Mouse (Mus musculus): ENCODE data around the gene Dop1b. TPM values are rescaled to one million over a fixed set of nuclear protein-coding genes. Genes with fewer than 3 reads are reported as not detected.
"Not testable (repeated sequence)": the region's sequence is repeated elsewhere in the genome, so short reads cannot be mapped to it uniquely, and the experiment has no call there.

Dop1b gene
- 11.7 and 12.7 TPM in 2 replicates for polyA plus RNA-seq (2014; fragmentation: Nextera tagmentation; extraction: Ambion mirVana)

GRCm38 (mm10) chr16:93711411-93712188 is at the start of gene Dop1b:
TSS of gene Dop1b (plus strand) at chr16:93711904.
- Histone ChIP-seq H3K27ac (ENCODE audit: low read depth, low read length) (peak within 1 kb of the TSS; percentile 44), H3K4me1 (ENCODE audit: control insufficient read depth, insufficient read depth, low read length) (peaks cover 8% of the 10 kb centered on the region; the same call in 1 of the 2 replicates), H3K9ac (ENCODE audit: low read length) (peak within 1 kb of the TSS; percentile 83), H3K4me2 (peak within 1 kb of the TSS; percentile 87), H3K9me3 (ENCODE audit: control insufficient read depth, low read length) (no peaks in the 10 kb centered on the region), H3K36me3 (ENCODE audit: control insufficient read depth, insufficient read depth, low read length) (no peaks in the 10 kb centered on the region), H3K27me3 (ENCODE audit: control insufficient read depth, insufficient read depth, low read length) (peaks cover 13% of the 10 kb centered on the region), H3K4me3 (ENCODE audit: low read depth, low read length) (peak within 1 kb of the TSS; percentile 71)
- ATAC-seq (ENCODE audit: low FRiP score) (peak; percentile 95), DNase-seq (ENCODE audit: low spot score, missing footprints) (peak; percentile 100)
- WGBS, result under 1% methylated on average over 72 of the region's 77 CpGs

DNA sequence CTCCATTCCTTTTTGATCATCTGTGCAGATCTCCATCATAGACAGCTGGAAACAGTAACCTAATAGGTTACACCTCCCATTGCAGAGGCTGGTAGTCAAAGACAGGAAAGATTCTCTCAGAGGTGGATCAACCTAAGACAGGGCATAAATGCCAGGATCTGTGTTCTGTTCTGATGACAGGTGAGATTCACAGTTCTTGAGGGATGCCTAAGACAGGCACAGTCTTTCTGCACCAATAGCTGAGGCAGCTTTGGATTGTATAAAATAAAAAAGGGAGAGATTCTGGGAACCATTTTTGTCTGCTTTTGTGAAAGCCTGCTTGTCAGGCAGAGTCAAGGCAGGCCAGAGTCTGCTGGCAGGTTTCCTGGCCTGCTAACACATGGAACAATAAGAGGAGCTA is 43.7 kb upstream of the Dop1b start:
- Histone ChIP-seq H3K4me3 (ENCODE audit: low read depth, low read length) (no peak overlapping the region), H3K27ac (ENCODE audit: low read depth, low read length) (no peak overlapping the region), H3K4me1 (ENCODE audit: control insufficient read depth, insufficient read depth, low read length) (no peaks in the 10 kb centered on the region), H3K9me3 (ENCODE audit: control insufficient read depth, low read length) (peaks cover 6% of the 10 kb centered on the region; the same call in 1 of the 2 replicates), H3K27me3 (ENCODE audit: control insufficient read depth, insufficient read depth, low read length) (no peaks in the 10 kb centered on the region), H3K36me3 (ENCODE audit: control insufficient read depth, insufficient read depth, low read length) (no peaks in the 10 kb centered on the region), H3K4me2 (no peak overlapping the region), H3K9ac (ENCODE audit: low read length) (no peak overlapping the region)
- ATAC-seq (ENCODE audit: low FRiP score) (no peak), DNase-seq (ENCODE audit: low spot score, missing footprints) (peak; percentile 59)

DNA sequence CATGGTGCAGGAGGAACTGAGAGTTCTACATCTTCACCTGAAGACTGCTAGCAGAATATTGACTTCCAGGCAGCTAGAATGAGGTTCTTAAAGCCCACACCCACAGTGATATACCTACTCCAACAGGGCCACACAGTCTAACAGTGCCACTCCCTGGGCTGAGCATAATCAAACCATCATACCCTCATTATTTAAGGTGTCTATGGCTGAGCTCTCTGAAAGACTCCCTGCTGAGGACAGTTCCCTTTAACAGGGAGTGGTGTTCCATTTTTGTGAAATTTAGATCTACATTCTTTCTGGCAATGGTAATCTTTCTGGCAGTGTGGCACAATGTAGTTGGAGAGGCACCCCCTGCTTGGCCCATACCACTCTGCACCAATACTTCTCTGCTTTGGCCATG is 42.2 kb upstream of the Dop1b start:
- H3K9me3 ChIP-seq (ENCODE audit: control insufficient read depth, low read length), result peaks cover 6% of the 10 kb centered on the region; the same call in 1 of the 2 replicates
- H3K27ac ChIP-seq (ENCODE audit: low read depth, low read length), result no peak overlapping the region
- H3K4me3 ChIP-seq (ENCODE audit: low read depth, low read length), result no peak overlapping the region
- H3K4me2 ChIP-seq, result no peak overlapping the region
- no peaks in the 10 kb centered on the region for H3K27me3 ChIP-seq (ENCODE audit: control insufficient read depth, insufficient read depth, low read length)
- no peak for ATAC-seq (ENCODE audit: low FRiP score)
- H3K36me3 ChIP-seq (ENCODE audit: control insufficient read depth, insufficient read depth, low read length), result no peaks in the 10 kb centered on the region
- no peaks in the 10 kb centered on the region for H3K4me1 ChIP-seq (ENCODE audit: control insufficient read depth, insufficient read depth, low read length)
- no peak overlapping the region for H3K9ac ChIP-seq (ENCODE audit: low read length)
- no peak for DNase-seq (ENCODE audit: low spot score, missing footprints)

GRCm38 (mm10) chr16:93670466-93670865 is 41.2 kb upstream of the Dop1b start:
- H3K36me3 ChIP-seq (ENCODE audit: control insufficient read depth, insufficient read depth, low read length); H3K9me3 ChIP-seq (ENCODE audit: control insufficient read depth, low read length); H3K4me2 ChIP-seq; H3K4me3 ChIP-seq (ENCODE audit: low read depth, low read length); H3K4me1 ChIP-seq (ENCODE audit: control insufficient read depth, insufficient read depth, low read length); ATAC-seq (ENCODE audit: low FRiP score); H3K27ac ChIP-seq (ENCODE audit: low read depth, low read length); H3K9ac ChIP-seq (ENCODE audit: low read length); DNase-seq (ENCODE audit: low spot score, missing footprints); H3K27me3 ChIP-seq (ENCODE audit: control insufficient read depth, insufficient read depth, low read length): not testable (repeated sequence)
- WGBS, result 42% methylated on average over 4 of the region's 4 CpGs

DNA sequence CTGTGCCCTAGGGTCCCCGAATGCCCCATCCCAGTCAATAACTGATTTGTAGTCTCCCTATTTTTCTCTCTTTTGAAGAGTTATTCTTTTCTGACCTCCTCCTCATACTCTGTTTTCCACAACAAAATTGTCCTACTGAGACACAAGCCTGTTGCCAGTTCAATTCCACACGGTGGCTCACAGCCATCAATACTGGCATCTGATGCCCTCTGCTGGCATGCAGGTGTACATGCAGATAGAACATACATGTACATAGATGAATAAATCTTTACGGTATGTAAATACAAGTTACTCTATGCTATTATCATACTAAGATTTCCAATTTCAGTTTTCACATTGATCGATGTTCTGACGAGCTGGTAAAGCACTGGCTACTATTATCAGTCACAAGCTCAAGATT is 40.6 kb upstream of the Dop1b start:
- Histone ChIP-seq H3K36me3 (ENCODE audit: control insufficient read depth, insufficient read depth, low read length) (no peaks in the 10 kb centered on the region), H3K4me3 (ENCODE audit: low read depth, low read length) (no peak overlapping the region), H3K9ac (ENCODE audit: low read length) (no peak overlapping the region), H3K27me3 (ENCODE audit: control insufficient read depth, insufficient read depth, low read length) (no peaks in the 10 kb centered on the region), H3K27ac (ENCODE audit: low read depth, low read length) (no peak overlapping the region), H3K4me1 (ENCODE audit: control insufficient read depth, insufficient read depth, low read length) (no peaks in the 10 kb centered on the region), H3K4me2 (no peak overlapping the region), H3K9me3 (ENCODE audit: control insufficient read depth, low read length) (peaks cover 6% of the 10 kb centered on the region; the same call in 1 of the 2 replicates)
- DNase-seq (ENCODE audit: low spot score, missing footprints), result no peak
- no peak for ATAC-seq (ENCODE audit: low FRiP score)
- 88% methylated on average over 5 of the region's 5 CpGs for WGBS

DNA sequence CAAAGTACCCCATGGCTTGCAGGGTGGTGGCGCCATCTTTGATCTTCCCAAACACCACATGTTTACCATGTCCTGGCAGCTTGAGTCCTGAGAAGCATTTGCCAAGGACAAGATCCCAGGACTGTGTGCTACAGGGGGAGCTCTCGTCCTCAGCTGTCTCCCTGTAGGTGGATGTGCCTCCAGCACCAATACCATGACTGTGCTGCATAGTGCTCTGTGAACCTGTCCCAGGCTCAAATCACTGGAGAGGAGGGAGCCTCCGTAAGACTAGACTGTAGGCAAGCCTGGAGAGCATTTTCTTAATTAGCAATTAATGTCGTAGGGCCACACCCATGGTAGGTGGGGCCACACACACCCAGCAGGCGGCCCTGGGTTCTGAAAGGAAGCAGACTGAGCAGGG is 35.3 kb upstream of the Dop1b start:
- H3K36me3 ChIP-seq (ENCODE audit: control insufficient read depth, insufficient read depth, low read length), result no peaks in the 10 kb centered on the region
- ATAC-seq (ENCODE audit: low FRiP score) (no peak), DNase-seq (ENCODE audit: low spot score, missing footprints) (no peak)
- H3K4me2 ChIP-seq, result no peak overlapping the region
- no peak overlapping the region for H3K9ac ChIP-seq (ENCODE audit: low read length)
- H3K9me3 ChIP-seq (ENCODE audit: control insufficient read depth, low read length), result no peaks in the 10 kb centered on the region
- H3K4me3 ChIP-seq (ENCODE audit: low read depth, low read length), result no peak overlapping the region
- H3K27me3 ChIP-seq (ENCODE audit: control insufficient read depth, insufficient read depth, low read length), result no peaks in the 10 kb centered on the region; the same call in 1 of the 2 replicates
- H3K4me1 ChIP-seq (ENCODE audit: control insufficient read depth, insufficient read depth, low read length), result no peaks in the 10 kb centered on the region
- WGBS, result 81% methylated on average over 5 of the region's 5 CpGs
- H3K27ac ChIP-seq (ENCODE audit: low read depth, low read length), result no peak overlapping the region

GRCm38 (mm10) chr16:93678206-93678605 is 33.5 kb upstream of the Dop1b start:
- Histone ChIP-seq H3K9ac (ENCODE audit: low read length) (no peak overlapping the region), H3K27ac (ENCODE audit: low read depth, low read length) (no peak overlapping the region), H3K4me2 (no peak overlapping the region), H3K4me1 (ENCODE audit: control insufficient read depth, insufficient read depth, low read length) (peaks cover 4% of the 10 kb centered on the region; the same call in 1 of the 2 replicates), H3K36me3 (ENCODE audit: control insufficient read depth, insufficient read depth, low read length) (no peaks in the 10 kb centered on the region), H3K27me3 (ENCODE audit: control insufficient read depth, insufficient read depth, low read length) (peaks cover 18% of the 10 kb centered on the region), H3K9me3 (ENCODE audit: control insufficient read depth, low read length) (no peaks in the 10 kb centered on the region), H3K4me3 (ENCODE audit: low read depth, low read length) (no peak overlapping the region)
- WGBS, result 84% methylated on average over 4 of the region's 4 CpGs
- DNase-seq (ENCODE audit: low spot score, missing footprints) (no peak), ATAC-seq (ENCODE audit: low FRiP score) (no peak)

- Histone ChIP-seq H3K9ac (ENCODE audit: low read length) (no peak overlapping the region), H3K4me3 (ENCODE audit: low read depth, low read length) (no peak overlapping the region), H3K4me2 (no peak overlapping the region), H3K36me3 (ENCODE audit: control insufficient read depth, insufficient read depth, low read length) (no peaks in the 10 kb centered on the region), H3K4me1 (ENCODE audit: control insufficient read depth, insufficient read depth, low read length) (peaks cover 11% of the 10 kb centered on the region), H3K27ac (ENCODE audit: low read depth, low read length) (no peak overlapping the region), H3K27me3 (ENCODE audit: control insufficient read depth, insufficient read depth, low read length) (peaks cover 27% of the 10 kb centered on the region), H3K9me3 (ENCODE audit: control insufficient read depth, low read length) (no peaks in the 10 kb centered on the region)
- WGBS, result 54% methylated on average over 9 of the region's 9 CpGs
- no peak for DNase-seq (ENCODE audit: low spot score, missing footprints)
- no peak for ATAC-seq (ENCODE audit: low FRiP score)
Measured at GRCm38 (mm10) chr16:93679165-93679564, 32.5 kb upstream of the Dop1b start.

- Histone ChIP-seq H3K9ac (ENCODE audit: low read length) (no peak overlapping the region), H3K27me3 (ENCODE audit: control insufficient read depth, insufficient read depth, low read length) (peaks cover 41% of the 10 kb centered on the region), H3K27ac (ENCODE audit: low read depth, low read length) (no peak overlapping the region), H3K4me1 (ENCODE audit: control insufficient read depth, insufficient read depth, low read length) (peaks cover 11% of the 10 kb centered on the region), H3K36me3 (ENCODE audit: control insufficient read depth, insufficient read depth, low read length) (no peaks in the 10 kb centered on the region), H3K9me3 (ENCODE audit: control insufficient read depth, low read length) (no peaks in the 10 kb centered on the region), H3K4me3 (ENCODE audit: low read depth, low read length) (peak overlapping the region; percentile 37; the same call in 1 of the 2 replicates), H3K4me2 (peak overlapping the region; percentile 65; the same call in 1 of the 2 replicates)
- 21% methylated on average over 13 of the region's 13 CpGs for WGBS
- ATAC-seq (ENCODE audit: low FRiP score) (no peak), DNase-seq (ENCODE audit: low spot score, missing footprints) (peak; percentile 83)
Measured at GRCm38 (mm10) chr16:93682156-93682688, 29.5 kb upstream of the Dop1b start.
